Mouse (Mus musculus): ENCODE data around the gene Kazn.

- TF ChIP-seq CTCF (IDR thresholded peaks at IDR 0.05; ENCODE audit: low read depth, low read length) = no peak
- TF ChIP-seq EP300 (IDR thresholded peaks at IDR 0.05; ENCODE audit: insufficient read depth, low read depth, low read length) = no peak
- TF ChIP-seq POLR2A (IDR thresholded peaks at IDR 0.05; ENCODE audit: insufficient read depth, low read length) = no peak
These were observed 141.3 kb downstream of the Kazn start for GRCm38 (mm10) chr4:142097871-142098270.

Measured in ES-Bruce4 (cell line).